Mouse (Mus musculus) embryonic fibroblast, embryonic 13.5 days (primary cell): ENCODE data around the gene Trmt44.

ENCODE experiments used
- CTCF ChIP-seq: IDR thresholded peaks from 2 replicates; pipeline ENCODE4 v1.5.1; 2011; ENCODE audit warnings: mild to moderate bottlenecking, control low read depth, low read length, moderate library complexity, borderline replicate concordance; ENCODE audit not compliant: insufficient read depth
- POLR2A ChIP-seq: IDR thresholded peaks from 2 replicates; pipeline ENCODE4 v1.6.1; 2011; ENCODE audit warnings: low read depth, mild to moderate bottlenecking, control low read depth, low read length, moderate library complexity

GRCm38 (mm10) chr5:35621114-35621513 is 46.2 kb upstream of the Trmt44 start:
- TF ChIP-seq POLR2A (no peak), CTCF (no peak)
